Mouse (Mus musculus) kidney, adult 10 weeks (tissue): Measurements from ENCODE around the gene Elp4. TPM values are rescaled to one million over a fixed set of nuclear protein-coding genes. Genes with fewer than 3 reads are reported as not detected.

Experiments used
- polyA plus RNA-seq: library from polyadenylated mRNA; stranded (reverse); fragments of 350-450 nt; fragmentation: Illumina TruSeq; extraction: RNeasy Lipid Tissue Mini Kit (QIAGEN cat#74804); gene quantifications from one replicate; pipeline ENCODE4 v1.2.3, GENCODE M21; 2014; ENCODE audit warnings: low read depth, low replicate concordance

The Elp4 gene
- polyA plus RNA-seq: 33.3 TPM

DNA sequence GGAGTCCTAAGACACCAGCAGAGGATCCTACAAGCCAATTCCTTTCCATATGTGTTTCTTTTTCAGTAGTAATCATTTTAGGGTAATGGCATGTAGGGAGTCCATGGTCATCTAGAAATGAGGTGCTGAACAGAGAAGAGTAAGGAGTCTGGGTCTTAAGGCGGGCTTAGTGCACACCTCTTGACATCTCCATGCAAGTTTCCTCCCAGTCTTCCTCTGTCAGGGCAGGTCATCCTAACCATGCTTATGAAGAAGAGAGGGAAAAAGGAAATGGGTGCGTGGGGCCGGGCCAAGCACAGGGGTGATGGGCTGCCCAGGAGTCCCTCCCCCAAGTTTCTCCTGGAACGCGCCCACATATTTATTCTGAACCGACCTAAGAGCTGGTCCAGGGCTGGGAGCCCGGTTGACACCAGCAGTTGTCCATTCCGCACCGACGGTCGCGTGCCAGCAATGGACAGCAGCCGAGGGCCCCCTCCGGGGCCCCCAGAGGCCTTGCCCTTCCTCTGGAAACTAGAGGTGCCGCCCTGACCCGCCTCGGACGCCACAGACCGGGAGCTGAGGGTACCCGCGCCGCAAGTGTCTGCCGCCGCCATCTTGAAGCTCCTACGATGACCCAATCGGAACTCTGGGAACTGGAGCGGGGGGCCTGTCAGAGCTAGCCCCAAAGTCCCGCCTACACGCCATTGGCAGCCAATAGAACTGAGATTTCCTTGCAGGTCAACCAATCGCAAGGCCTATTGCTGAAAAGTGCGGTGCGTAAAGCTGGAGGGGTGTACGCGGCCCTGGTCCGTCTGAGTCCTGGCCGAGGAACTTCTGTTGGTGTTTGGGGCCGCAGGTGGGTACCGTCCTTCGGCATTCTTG lies at the start of gene Elp4, which contains the start of gene Immp1l:
Gene Elp4, minus strand, starts transcription at position 669 of the 861 bp plus-strand sequence.
Gene Immp1l, plus strand, starts transcription at position 743 of the 861 bp plus-strand sequence.

DNA sequence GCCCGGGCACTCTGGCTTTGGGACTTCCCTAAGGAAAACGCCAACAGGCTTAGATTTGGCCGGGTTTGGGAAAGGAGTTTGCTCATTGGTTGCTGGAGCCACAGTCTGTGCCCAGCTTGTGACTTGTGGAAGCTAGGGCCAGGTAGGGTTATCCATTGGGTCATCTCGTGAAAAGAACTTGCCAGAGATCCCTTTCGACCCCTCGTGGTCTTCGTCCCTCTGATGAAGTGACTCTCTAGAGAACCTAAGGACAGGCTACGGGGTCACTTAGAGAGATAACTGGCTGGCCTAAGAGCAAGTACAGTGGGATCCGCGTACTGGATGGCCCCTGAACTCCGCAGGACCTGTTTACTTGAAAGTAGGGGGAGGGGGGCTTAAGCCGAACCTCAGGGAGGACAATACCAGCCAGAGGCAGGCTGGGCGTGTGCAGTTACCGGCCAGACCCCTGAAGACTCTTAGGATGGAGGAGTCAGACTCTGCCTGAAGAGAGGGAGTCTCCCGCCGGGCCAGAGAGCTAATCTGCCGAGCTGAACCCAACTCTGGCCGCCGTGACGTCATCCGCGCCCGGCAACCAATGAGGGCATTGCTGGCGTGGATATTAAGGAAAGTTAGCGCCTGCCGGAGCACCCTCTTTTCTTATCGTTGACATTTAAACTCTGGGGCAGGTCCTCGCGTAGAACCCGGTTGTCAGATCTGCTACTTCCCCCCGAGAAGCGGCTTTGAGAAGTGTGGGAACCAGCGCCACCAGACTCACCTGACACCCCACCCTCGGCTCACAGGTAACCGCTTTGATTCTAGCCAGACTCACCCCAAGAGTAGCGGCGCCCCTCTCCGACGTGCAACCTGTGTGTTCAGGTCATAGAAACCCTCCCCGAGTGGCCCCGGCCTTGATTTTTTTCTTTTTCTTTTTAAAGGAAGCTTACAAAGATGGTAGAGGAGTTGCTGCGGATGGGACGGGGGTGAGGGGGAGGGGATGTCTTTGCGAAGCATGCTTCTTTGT lies 235.8 kb downstream of the Elp4 start, which contains the start of gene Pax6:
Gene Pax6, plus strand, starts transcription at position 630 of the 1,000 bp plus-strand sequence.

Other genes starting within 250 kb of the Elp4 start
- gene Pax6, start 235.7 kb downstream of the Elp4 start, polyA plus RNA-seq: not detected
- gene Immp1l, start 74 bp upstream of the Elp4 start, polyA plus RNA-seq: 178 TPM
- 20.6 TPM for gene Dnajc24, start 99.0 kb upstream of the Elp4 start, polyA plus RNA-seq